Mouse (Mus musculus): Measurements from ENCODE around the gene D630023F18Rik. TPM values are rescaled to one million over a fixed set of nuclear protein-coding genes. Genes with fewer than 3 reads are reported as not detected.

The D630023F18Rik gene
- polyA plus RNA-seq, 1 experiment from 2014 or later, result 0.98 TPM

Other genes with a start within 250 kb of the D630023F18Rik start
- gene Plekhm3, start 166.4 kb downstream of the D630023F18Rik start, polyA plus RNA-seq (2015; fragmentation: Nextera tagmentation; extraction: Ambion mirVana), result 10.3 and 10.9 TPM in 2 replicates
- gene Akr1cl, start 90.5 kb downstream of the D630023F18Rik start, polyA plus RNA-seq (2015; fragmentation: Nextera tagmentation; extraction: Ambion mirVana), result not detected in 2 replicates
- gene Cryge, start 72.1 kb downstream of the D630023F18Rik start, polyA plus RNA-seq (2015; fragmentation: Nextera tagmentation; extraction: Ambion mirVana), result not detected in 2 replicates
- gene Crygd, start 59.8 kb downstream of the D630023F18Rik start, polyA plus RNA-seq (2015; fragmentation: Nextera tagmentation; extraction: Ambion mirVana), result not detected in 2 replicates
- not detected in 2 replicates for gene Crygc, start 49.5 kb downstream of the D630023F18Rik start, polyA plus RNA-seq (2015; fragmentation: Nextera tagmentation; extraction: Ambion mirVana)
- gene Crygb, start 40.9 kb downstream of the D630023F18Rik start, polyA plus RNA-seq (2015; fragmentation: Nextera tagmentation; extraction: Ambion mirVana), result not detected in 2 replicates
- 0.32 TPM in 1 of 2 replicates, not detected in the other for gene Cryga, start 19.8 kb downstream of the D630023F18Rik start, polyA plus RNA-seq (2015; fragmentation: Nextera tagmentation; extraction: Ambion mirVana)
- gene Gm28845, start 3.7 kb downstream of the D630023F18Rik start, polyA plus RNA-seq (2015; fragmentation: Nextera tagmentation; extraction: Ambion mirVana), result not detected in 2 replicates
- gene Idh1, start 63.3 kb upstream of the D630023F18Rik start, polyA plus RNA-seq (2015; fragmentation: Nextera tagmentation; extraction: Ambion mirVana), result 450 and 468 TPM in 2 replicates
- gene Pikfyve, start 63.5 kb upstream of the D630023F18Rik start, polyA plus RNA-seq (2015; fragmentation: Nextera tagmentation; extraction: Ambion mirVana), result 14.3 and 16.5 TPM in 2 replicates
- 1.3 TPM in 2 replicates for gene Pth2r, start 158.8 kb upstream of the D630023F18Rik start, polyA plus RNA-seq (2015; fragmentation: Nextera tagmentation; extraction: Ambion mirVana)

Measured in forebrain, embryonic 15.5 days (tissue).